Mouse (Mus musculus) T-helper 17 cell (primary cell): ENCODE measurements around the gene Rsrc1.

Source experiments
- in situ Hi-C, 2 experiments: fragments of 300-600 bp; cut with MboI, MseI; formaldehyde crosslinking; loops; 1 replicate in 1 of 2; 2 replicates in 1 of 2; pipeline ENCODE4 v1.15.1; 2025; ENCODE audit warnings: high pct_unique_total_duplicates in 2 of 2

The Rsrc1 gene

DNA sequence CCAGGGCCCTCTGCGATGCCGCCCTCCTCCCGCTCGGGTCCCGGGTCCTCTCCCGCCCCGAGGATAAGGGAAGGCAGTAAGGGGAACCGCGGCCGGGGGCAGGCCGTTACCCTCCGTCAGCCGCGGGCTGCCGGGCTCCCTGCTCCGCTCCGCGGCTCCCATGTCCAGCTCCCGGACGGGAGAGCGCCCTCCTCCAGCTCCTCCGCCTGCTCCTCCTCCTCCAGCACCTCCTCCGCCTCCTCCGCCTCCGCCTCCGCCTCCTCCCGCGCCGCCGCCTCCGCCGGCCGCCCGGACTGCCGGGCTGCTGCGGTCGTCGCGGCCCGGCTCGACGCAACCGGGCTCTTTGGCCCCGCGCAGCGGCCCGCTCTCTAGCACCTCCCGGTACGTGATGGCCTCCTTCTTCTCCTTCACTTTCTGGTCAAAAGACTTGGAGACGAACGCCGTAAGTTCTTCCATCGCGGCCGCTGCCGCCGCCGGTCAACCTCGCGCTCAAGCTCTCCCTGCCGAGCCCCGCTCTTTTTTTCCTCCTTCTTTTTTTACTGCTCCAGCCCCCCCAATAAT is at the start of gene Rsrc1:
TSS of gene Rsrc1 (plus strand) at position 290 of the 561 bp plus-strand sequence.
- in situ Hi-C loops: loop anchor here (10.0 to 25.0 kb wide), 3 partner anchors 374 to 1631 kb away; partner anchors contain the start of gene Gfm1 (in 1 of the 2)

GRCm38 (mm10) chr3:66939675-66940074 is 41.5 kb upstream of the Rsrc1 start:
- in situ Hi-C loops: no loop called here

DNA sequence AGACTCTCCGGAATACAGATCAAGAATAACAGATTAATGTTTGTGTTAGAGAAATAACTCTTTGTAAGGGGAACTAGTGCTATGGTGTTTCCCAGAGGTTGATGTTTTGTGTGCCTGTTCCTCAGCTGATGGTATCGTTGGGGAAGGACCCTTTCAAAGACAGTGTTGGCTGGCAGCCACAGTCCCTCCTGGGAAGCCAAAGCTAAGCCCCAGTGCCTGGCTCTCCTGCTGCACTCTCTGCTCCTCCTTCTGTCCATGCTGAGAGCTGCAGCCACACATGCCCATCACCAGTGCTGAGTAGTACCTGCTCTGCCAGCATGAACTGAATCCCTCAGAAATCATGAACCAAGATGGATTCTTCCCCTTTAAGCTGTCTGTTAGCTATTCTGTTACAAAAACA is 26.1 kb upstream of the Rsrc1 start:
- in situ Hi-C loops: loop anchor here in 1 of 2 experiments (10.0 kb wide), 1 partner anchor 950 kb away; no protein-coding TSS in a partner anchor

DNA sequence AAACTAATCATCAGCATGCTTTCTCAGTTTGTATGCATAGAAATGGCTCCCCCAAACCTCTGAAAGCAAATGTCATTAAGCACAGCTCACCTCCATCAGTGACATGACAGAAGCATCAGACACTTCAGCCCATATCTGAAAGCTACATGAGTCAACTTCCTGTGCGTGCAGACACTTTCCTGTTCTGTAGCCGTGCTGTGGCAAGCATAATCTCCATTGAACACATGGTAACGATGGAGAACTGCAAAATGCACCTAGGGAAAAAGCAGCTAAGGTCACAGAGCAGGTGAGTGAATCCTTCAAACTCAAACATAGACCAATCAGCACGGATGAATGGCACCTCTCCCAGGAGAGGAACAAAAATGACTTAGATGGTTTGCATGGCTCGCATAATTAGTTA is 21.2 kb upstream of the Rsrc1 start:
- in situ Hi-C loops: loop anchor here in 1 of 2 experiments (10.0 kb wide), 2 partner anchors 635 to 945 kb away; no protein-coding TSS in a partner anchor

DNA sequence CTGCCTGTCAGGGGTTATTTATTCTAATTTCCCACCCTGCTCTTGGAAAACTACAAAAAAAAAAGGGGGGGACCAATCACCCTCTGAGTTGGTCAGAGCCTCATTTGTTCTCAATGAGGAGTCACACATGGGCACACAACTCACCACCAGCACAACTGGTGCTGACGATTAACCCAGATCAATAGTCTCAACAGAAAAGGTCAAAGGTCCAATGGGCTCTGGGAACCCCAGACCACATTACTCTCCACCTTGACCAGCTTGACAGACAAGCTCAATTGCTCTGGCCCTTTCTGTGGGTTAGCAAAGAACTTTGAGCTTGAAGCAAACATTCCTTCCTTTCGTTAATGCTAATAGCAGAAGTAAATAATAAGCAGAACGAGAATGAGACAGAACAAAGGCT is 16.3 kb upstream of the Rsrc1 start:
- in situ Hi-C loops: loop anchor here in 1 of 2 experiments (10.0 kb wide), 1 partner anchor 630 kb away; no protein-coding TSS in a partner anchor

GRCm38 (mm10) chr3:66967508-66967907 is 13.7 kb upstream of the Rsrc1 start:
- in situ Hi-C loops: loop anchor here in 1 of 2 experiments (10.0 kb wide), 1 partner anchor 627 kb away; no protein-coding TSS in a partner anchor

GRCm38 (mm10) chr3:66970261-66970660 is 10.9 kb upstream of the Rsrc1 start:
- in situ Hi-C loops: loop anchor here in 1 of 2 experiments (10.0 kb wide), 3 partner anchors 605 to 1705 kb away; no protein-coding TSS in a partner anchor

GRCm38 (mm10) chr3:66970661-66971331 is 10.4 kb upstream of the Rsrc1 start:
- in situ Hi-C loops: loop anchor here in 1 of 2 experiments (10.0 kb wide), 3 partner anchors 604 to 1704 kb away; no protein-coding TSS in a partner anchor

DNA sequence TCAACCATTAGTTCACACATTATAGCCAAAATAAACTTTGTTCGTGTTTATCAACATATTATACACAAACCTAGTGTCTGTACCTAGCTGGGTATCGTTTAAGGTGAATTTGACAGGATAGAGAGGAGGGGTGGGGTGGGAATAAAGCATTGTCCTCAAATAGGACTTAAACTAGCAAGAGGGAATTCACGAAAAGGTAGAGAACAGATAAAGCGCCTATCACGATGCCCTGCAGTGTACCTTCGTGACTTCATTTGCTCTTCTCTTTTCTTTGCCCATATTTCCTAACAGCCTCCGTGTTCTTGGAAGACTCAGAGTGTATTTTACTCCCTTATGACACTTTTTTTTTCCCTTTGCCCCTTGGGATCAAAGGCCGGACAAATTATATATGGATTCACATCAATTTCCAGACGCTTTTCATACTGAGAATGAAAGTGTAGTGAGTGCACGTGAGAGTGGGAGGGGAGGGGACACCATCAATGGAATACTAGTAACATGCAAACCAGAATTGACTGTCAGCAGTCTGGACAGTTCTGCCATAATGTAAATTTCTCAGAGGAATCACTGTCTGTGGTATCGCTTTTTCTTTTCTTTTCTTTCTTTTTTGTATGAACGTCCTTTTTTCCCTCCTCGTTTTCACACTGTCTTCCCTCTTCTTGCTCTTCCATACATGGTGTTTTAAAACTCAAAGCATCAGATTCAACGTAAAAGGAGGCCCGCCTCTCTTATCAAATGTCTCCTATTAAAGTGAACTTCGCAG is 8.8 kb upstream of the Rsrc1 start:
- in situ Hi-C loops: loop anchor here in 1 of 2 experiments (10.0 kb wide), 3 partner anchors 602 to 1702 kb away; no protein-coding TSS in a partner anchor

- in situ Hi-C loops: loop anchor here in 1 of 2 experiments (10.0 kb wide), 3 partner anchors 601 to 1701 kb away; no protein-coding TSS in a partner anchor
These were observed 7.7 kb upstream of the Rsrc1 start for GRCm38 (mm10) chr3:66973391-66973943.

- in situ Hi-C loops: loop anchor here in 1 of 2 experiments (10.0 kb wide), 3 partner anchors 600 to 1700 kb away; no protein-coding TSS in a partner anchor
These were observed 6.7 kb upstream of the Rsrc1 start for GRCm38 (mm10) chr3:66974501-66974900.

GRCm38 (mm10) chr3:66976889-66977615 is 4.1 kb upstream of the Rsrc1 start:
- in situ Hi-C loops: loop anchor here (5.0 to 25.0 kb wide), 6 partner anchors 460 to 1698 kb away; partner anchors contain the start of gene Gfm1 (in 1 of the 2)

DNA sequence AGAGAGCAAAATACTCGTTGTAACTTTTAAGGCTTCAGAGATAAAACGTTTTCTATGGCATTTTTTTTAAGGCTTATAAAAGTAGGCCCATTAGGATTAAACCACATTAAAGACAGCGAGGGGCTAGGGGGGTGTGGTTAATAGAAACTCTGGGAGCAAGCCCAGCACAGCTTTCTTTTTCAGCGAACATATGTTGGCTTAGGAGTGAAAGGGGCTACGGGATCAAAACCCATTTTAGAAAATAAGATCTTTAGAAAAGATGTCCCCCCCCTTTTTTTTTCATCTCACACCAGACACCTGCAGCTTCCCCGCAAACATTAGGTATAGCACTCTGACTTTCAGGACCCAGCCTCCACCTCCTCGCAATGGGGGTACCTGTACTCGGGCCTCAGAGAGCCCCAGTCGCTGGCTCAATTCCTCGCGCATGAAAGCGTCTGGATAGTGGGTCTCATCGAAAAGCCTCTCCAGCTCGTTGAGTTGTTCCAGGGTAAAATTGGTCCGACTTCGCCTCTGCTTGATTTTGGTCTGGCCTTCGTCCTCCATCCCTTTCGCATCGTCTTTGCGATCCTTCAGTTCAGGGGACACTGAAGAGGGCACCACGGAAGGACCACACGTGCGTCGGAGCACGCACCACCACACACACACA is 3.3 kb upstream of the Rsrc1 start:
- in situ Hi-C loops: loop anchor here (5.0 to 25.0 kb wide), 6 partner anchors 459 to 1697 kb away; partner anchors contain the start of gene Gfm1 (in 1 of the 2)

GRCm38 (mm10) chr3:66978457-66979381 is 2.5 kb upstream of the Rsrc1 start:
- in situ Hi-C loops: loop anchor here (5.0 to 25.0 kb wide), 6 partner anchors 459 to 1696 kb away; partner anchors contain the start of gene Gfm1 (in 1 of the 2)

GRCm38 (mm10) chr3:66979491-66979890 is 1.7 kb upstream of the Rsrc1 start:
- in situ Hi-C loops: loop anchor here (5.0 to 25.0 kb wide), 6 partner anchors 458 to 1695 kb away; partner anchors contain the start of gene Gfm1 (in 1 of the 2)

DNA sequence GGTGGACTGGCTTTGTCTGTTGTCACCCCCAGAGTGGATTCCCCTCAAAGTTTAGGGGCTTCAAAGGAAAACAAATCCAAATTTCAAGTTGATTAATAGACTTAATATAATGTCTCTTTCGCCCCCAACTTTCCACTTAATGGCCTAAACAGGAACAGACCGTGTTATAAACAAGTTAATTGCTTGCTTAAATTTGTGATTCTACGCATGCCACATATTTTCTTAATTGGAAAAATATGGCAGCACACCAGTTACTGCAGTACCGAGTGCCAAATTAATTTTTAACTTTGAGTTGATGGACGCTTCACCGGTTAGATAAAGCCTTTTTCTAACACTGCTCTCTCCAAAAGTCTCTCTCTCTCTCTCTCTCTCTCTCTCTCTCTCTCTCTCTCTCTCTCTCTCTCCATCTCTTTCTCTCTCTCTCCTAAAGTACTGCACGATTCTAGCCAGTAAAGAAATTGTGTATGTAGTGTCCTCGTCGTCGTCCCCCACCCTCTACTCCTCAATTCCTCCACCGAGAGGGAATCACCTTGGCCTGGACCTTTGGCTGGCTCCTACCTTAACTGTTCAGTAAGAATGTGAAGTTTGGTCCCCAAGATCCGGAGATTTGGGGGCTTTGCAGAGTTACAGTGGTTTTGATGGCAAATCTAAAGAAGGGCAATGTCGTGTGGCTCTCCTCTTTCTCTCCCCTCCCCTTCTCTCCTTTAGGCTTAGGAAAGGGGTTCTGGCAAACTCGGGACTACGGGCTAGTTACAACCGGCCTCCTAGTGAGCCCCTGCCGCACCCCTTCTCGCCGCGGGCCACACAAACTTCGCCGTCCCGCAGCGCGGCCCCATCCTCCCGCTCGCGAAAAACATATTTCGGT is 847 bp upstream of the Rsrc1 start:
- in situ Hi-C loops: loop anchor here (10.0 to 25.0 kb wide), 3 partner anchors 374 to 1632 kb away; partner anchors contain the start of gene Gfm1 (in 1 of the 2)

DNA sequence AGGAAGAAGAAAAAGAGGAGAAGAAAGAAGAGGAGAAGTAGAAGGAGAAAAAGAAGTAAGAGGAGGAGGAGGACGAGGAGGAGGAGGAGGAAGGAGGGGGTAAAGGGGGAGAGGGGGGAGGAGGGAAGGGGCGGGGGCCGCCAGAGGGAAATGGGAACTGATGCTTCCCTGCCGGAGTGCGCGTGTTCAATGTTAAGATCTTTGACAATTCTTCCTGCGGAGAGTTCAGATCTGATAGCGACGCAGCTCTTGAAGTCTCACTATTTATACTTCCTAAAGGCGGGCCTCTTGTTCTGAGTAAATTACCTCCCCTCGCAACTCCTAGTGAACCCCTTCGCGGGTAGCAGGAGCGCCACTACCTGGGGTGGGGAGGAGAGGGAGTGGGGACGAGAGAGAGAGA is 516 bp downstream of the Rsrc1 start, which contains the start of gene Shox2:
TSS of gene Shox2 (minus strand) at position 66 of the 400 bp plus-strand sequence.
- in situ Hi-C loops: loop anchor here (10.0 to 25.0 kb wide), 3 partner anchors 373 to 1631 kb away; partner anchors contain the start of gene Gfm1 (in 1 of the 2)
